In the genomic region with DNA sequence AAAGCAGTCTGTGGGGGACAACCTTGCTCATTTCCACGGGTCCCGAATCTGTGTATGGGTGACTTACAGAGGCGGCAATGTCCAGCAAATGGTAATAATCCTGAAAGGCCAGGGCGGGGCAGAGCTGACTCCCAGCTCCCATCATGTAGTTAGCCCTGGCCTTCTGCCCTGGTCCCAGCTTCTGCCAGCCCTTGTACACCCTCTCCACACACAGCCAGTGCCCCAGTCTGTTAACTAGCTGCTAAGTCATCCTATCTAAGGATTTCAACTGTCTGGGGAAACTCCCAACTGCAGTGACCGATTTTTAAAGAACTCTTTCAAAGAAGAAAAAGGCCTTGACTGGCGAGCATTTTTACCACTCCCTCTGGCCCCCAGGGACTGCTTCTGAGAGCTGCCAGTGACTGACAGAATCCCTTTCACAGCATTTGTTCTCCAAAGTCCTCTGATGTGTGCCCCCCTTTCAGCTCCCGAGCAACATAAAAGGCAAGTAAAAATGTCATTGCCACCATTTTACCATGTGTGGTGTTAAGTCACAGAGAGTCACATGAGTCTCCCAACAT, we compare ENCODE assay signal across 16 mouse cellular contexts. TPM values are rescaled to one million over a fixed set of nuclear protein-coding genes. Genes with fewer than 3 reads are reported as not detected.
DNase-seq lines count a peak whose midpoint lies in the region; ATAC-seq and TF ChIP-seq lines count a peak whose summit lies in the region.
"Had no signal": no experiment of that assay in that cellular context is flagged by ENCODE, and none has a peak within 500 bp of the region (broad histone marks: within the 10 kb centered on the region; RNA-seq: fewer than 3 reads in every experiment).

No protein-coding gene starts in this region.

- peak; percentile 13 to 25 for DNase-seq in cerebellum, postnatal 14 days
- DNase-seq in cerebellum, adult 18-20 months, result no peak
- DNase-seq in neural tube, embryonic 11.5 days (ENCODE audit: low spot score), result peak; percentile 9
- peak; percentile 31 for DNase-seq in midbrain, postnatal 0 days (ENCODE audit: low spot score)
- no peak for DNase-seq in adrenal gland, postnatal 36 days
- DNase-seq in left cerebral cortex, adult 18-20 months (ENCODE audit: low spot score in 2 of 2), result no peak
- DNase-seq: B cell, adult 2 months; kidney, postnatal 10 days; liver; lung, postnatal 10 days; thymus, postnatal 36 days had no signal

- no peak overlapping the region for H3K4me3 ChIP-seq in neural tube, embryonic 11.5 days (ENCODE audit: low read depth, low read length)
- H3K4me3 ChIP-seq in neural tube, embryonic 15.5 days (replicated peaks), result no peak overlapping the region
- H3K4me3 ChIP-seq in heart, embryonic 16.5 days (ENCODE audit: low read length), result no peak overlapping the region
- H3K4me3 ChIP-seq in midbrain, postnatal 0 days (ENCODE audit: low read depth, low read length), result no peak overlapping the region

- no peaks in the 10 kb centered on the region for H3K36me3 ChIP-seq in neural tube, embryonic 11.5 days (ENCODE audit: control insufficient read depth, insufficient read depth, low read length)
- no peaks in the 10 kb centered on the region for H3K36me3 ChIP-seq in neural tube, embryonic 15.5 days
- H3K36me3 ChIP-seq in heart, embryonic 16.5 days (ENCODE audit: control insufficient read depth, insufficient read depth), result no peaks in the 10 kb centered on the region
- H3K36me3 ChIP-seq in midbrain, postnatal 0 days (ENCODE audit: insufficient read depth, low read length), result no peaks in the 10 kb centered on the region

- no peak overlapping the region for H3K4me2 ChIP-seq in neural tube, embryonic 11.5 days (ENCODE audit: low read depth)
- no peak overlapping the region for H3K4me2 ChIP-seq in neural tube, embryonic 15.5 days
- H3K4me2 ChIP-seq in heart, embryonic 16.5 days (ENCODE audit: low read depth, low read length), result no peak overlapping the region
- no peak overlapping the region for H3K4me2 ChIP-seq in midbrain, postnatal 0 days (ENCODE audit: low read depth, low read length, poor library complexity, severe bottlenecking)

- ATAC-seq in neural tube, embryonic 11.5 days (ENCODE audit: insufficient read depth, low FRiP score, low TSS enrichment), result no peak
- no peak for ATAC-seq in neural tube, embryonic 15.5 days (ENCODE audit: low FRiP score)
- no peak for ATAC-seq in heart, embryonic 16.5 days (replicated peaks; ENCODE audit: extremely low read depth, insufficient read depth, low FRiP score)
- ATAC-seq in midbrain, postnatal 0 days (ENCODE audit: low FRiP score), result no peak

- WGBS in neural tube, embryonic 11.5 days, result 52% methylated on average over 7 of the region's 7 CpGs
- 46% methylated on average over 7 of the region's 7 CpGs for WGBS in neural tube, embryonic 15.5 days
- 62% methylated on average over 7 of the region's 7 CpGs for WGBS in heart, embryonic 16.5 days
- WGBS in midbrain, postnatal 0 days, result 34% methylated on average over 7 of the region's 7 CpGs

- H3K27ac ChIP-seq in neural tube, embryonic 11.5 days (ENCODE audit: low read depth, low read length), result no peak overlapping the region
- H3K27ac ChIP-seq in neural tube, embryonic 15.5 days (replicated peaks), result no peak overlapping the region
- H3K27ac ChIP-seq in heart, embryonic 16.5 days (ENCODE audit: low read length), result 0 out of 2 replicates have a peak overlapping the region, but pooled peaks have one; percentile 13
- H3K27ac ChIP-seq in midbrain, postnatal 0 days (ENCODE audit: low read depth, low read length), result no peak overlapping the region

- TF ChIP-seq CTCF in midbrain, postnatal 0 days (IDR thresholded peaks at IDR 0.05), result no peak

- H3K9ac ChIP-seq in neural tube, embryonic 11.5 days (ENCODE audit: low read length), result no peak overlapping the region
- no peak overlapping the region for H3K9ac ChIP-seq in neural tube, embryonic 15.5 days (replicated peaks)
- H3K9ac ChIP-seq in heart, embryonic 16.5 days (ENCODE audit: low read length), result no peak overlapping the region
- H3K9ac ChIP-seq in midbrain, postnatal 0 days (replicated peaks; ENCODE audit: low read length, poor library complexity, severe bottlenecking), result no peak overlapping the region

- H3K9me3 ChIP-seq in neural tube, embryonic 11.5 days (ENCODE audit: control insufficient read depth, low read length), result no peaks in the 10 kb centered on the region
- H3K9me3 ChIP-seq in neural tube, embryonic 15.5 days (replicated peaks), result no peaks in the 10 kb centered on the region
- H3K9me3 ChIP-seq in heart, embryonic 16.5 days (replicated peaks; ENCODE audit: control insufficient read depth, low read length), result no peaks in the 10 kb centered on the region
- H3K9me3 ChIP-seq in midbrain, postnatal 0 days (ENCODE audit: low read length), result no peaks in the 10 kb centered on the region

- 0 out of 2 replicates have a peak, but pooled peaks cover 9% of the 10 kb centered on the region for H3K4me1 ChIP-seq in neural tube, embryonic 11.5 days (ENCODE audit: control insufficient read depth, insufficient read depth, low read length)
- H3K4me1 ChIP-seq in neural tube, embryonic 15.5 days, result 0 out of 2 replicates have a peak, but pooled peaks cover 6% of the 10 kb centered on the region
- H3K4me1 ChIP-seq in heart, embryonic 16.5 days (ENCODE audit: control insufficient read depth, insufficient read depth, low read length), result peaks cover 18% of the 10 kb centered on the region
- no peaks in the 10 kb centered on the region for H3K4me1 ChIP-seq in midbrain, postnatal 0 days (ENCODE audit: insufficient read depth, low read length)

- no peaks in the 10 kb centered on the region for H3K27me3 ChIP-seq in neural tube, embryonic 11.5 days (ENCODE audit: control insufficient read depth, insufficient read depth, low read length)
- no peaks in the 10 kb centered on the region for H3K27me3 ChIP-seq in neural tube, embryonic 15.5 days (replicated peaks)
- no peaks in the 10 kb centered on the region for H3K27me3 ChIP-seq in heart, embryonic 16.5 days (ENCODE audit: control insufficient read depth, insufficient read depth, low read length)
- no peaks in the 10 kb centered on the region for H3K27me3 ChIP-seq in midbrain, postnatal 0 days (ENCODE audit: insufficient read depth, low read length)

RNA-seq across cellular contexts. Expression of gene Lrrc10, which starts 26.8 kb away (rescaled TPM):
- not detected in 2 replicates for polyA plus RNA-seq in neural tube, embryonic 11.5 days (2014; fragmentation: Nextera tagmentation; extraction: Ambion mirVana)
- polyA plus RNA-seq in neural tube, embryonic 15.5 days (2015; fragmentation: Nextera tagmentation; extraction: Ambion mirVana), result not detected in 2 replicates
- 60.4 and 62.1 TPM in 2 replicates for polyA plus RNA-seq in heart, embryonic 16.5 days (2015; fragmentation: Nextera tagmentation; extraction: Ambion mirVana)
- not detected in 2 replicates for total RNA-seq in midbrain, postnatal 0 days (2014; rRNA removed)
- polyA plus RNA-seq in midbrain, postnatal 0 days (2015; fragmentation: Nextera tagmentation; extraction: Ambion mirVana), result not detected in 2 replicates
- not detected for total RNA-seq in adrenal gland, postnatal 36 days (2021)
- total RNA-seq in left cerebral cortex, adult 18-20 months (2021), result not detected
- total RNA-seq: MEL had no signal
- polyA plus RNA-seq: intestine, embryonic 14.5 days had no signal

RNA-seq across cellular contexts. Expression of gene Best3, which starts 32.2 kb away (rescaled TPM):
- 0.34 and 0.50 TPM in 2 replicates for polyA plus RNA-seq in neural tube, embryonic 11.5 days (2014; fragmentation: Nextera tagmentation; extraction: Ambion mirVana)
- polyA plus RNA-seq in neural tube, embryonic 15.5 days (2015; fragmentation: Nextera tagmentation; extraction: Ambion mirVana), result 0.10 and 0.14 TPM in 2 replicates
- polyA plus RNA-seq in heart, embryonic 16.5 days (2015; fragmentation: Nextera tagmentation; extraction: Ambion mirVana), result 0.79 and 0.83 TPM in 2 replicates
- 0.27 TPM in 1 of 2 replicates, not detected in the other for total RNA-seq in midbrain, postnatal 0 days (2014; rRNA removed)
- polyA plus RNA-seq in midbrain, postnatal 0 days (2015; fragmentation: Nextera tagmentation; extraction: Ambion mirVana), result 0.11 and 0.13 TPM in 2 replicates
- total RNA-seq in adrenal gland, postnatal 36 days (2021), result under 1 TPM; 0.23 to 0.33 TPM
- under 1 TPM; 0.19 to 0.26 TPM for total RNA-seq in left cerebral cortex, adult 18-20 months (2021)
- total RNA-seq: MEL had no signal

RNA-seq across cellular contexts. Expression of gene Cct2, which starts 45.3 kb away (rescaled TPM):
- 351 and 353 TPM in 2 replicates for polyA plus RNA-seq in neural tube, embryonic 11.5 days (2014; fragmentation: Nextera tagmentation; extraction: Ambion mirVana)
- polyA plus RNA-seq in neural tube, embryonic 15.5 days (2015; fragmentation: Nextera tagmentation; extraction: Ambion mirVana), result 247 and 251 TPM in 2 replicates
- 167 and 185 TPM in 2 replicates for polyA plus RNA-seq in heart, embryonic 16.5 days (2015; fragmentation: Nextera tagmentation; extraction: Ambion mirVana)
- 231 and 277 TPM in 2 replicates for total RNA-seq in midbrain, postnatal 0 days (2014; rRNA removed)
- polyA plus RNA-seq in midbrain, postnatal 0 days (2015; fragmentation: Nextera tagmentation; extraction: Ambion mirVana), result 208 and 213 TPM in 2 replicates
- 100 to 1,000 TPM; 254 to 257 TPM for total RNA-seq in adrenal gland, postnatal 36 days (2021)
- 100 to 1,000 TPM; 158 to 165 TPM for total RNA-seq in left cerebral cortex, adult 18-20 months (2021)

RNA-seq across cellular contexts. Expression of gene Gm10271, which starts 46.0 kb away (rescaled TPM):
- polyA plus RNA-seq in neural tube, embryonic 11.5 days (2014; fragmentation: Nextera tagmentation; extraction: Ambion mirVana), result not detected in 2 replicates
- not detected in 2 replicates for polyA plus RNA-seq in neural tube, embryonic 15.5 days (2015; fragmentation: Nextera tagmentation; extraction: Ambion mirVana)
- polyA plus RNA-seq in heart, embryonic 16.5 days (2015; fragmentation: Nextera tagmentation; extraction: Ambion mirVana), result not detected in 2 replicates
- not detected in 2 replicates for total RNA-seq in midbrain, postnatal 0 days (2014; rRNA removed)
- not detected in 2 replicates for polyA plus RNA-seq in midbrain, postnatal 0 days (2015; fragmentation: Nextera tagmentation; extraction: Ambion mirVana)
- total RNA-seq in adrenal gland, postnatal 36 days (2021), result not detected
- total RNA-seq in left cerebral cortex, adult 18-20 months (2021), result not detected
- total RNA-seq: layer of hippocampus, postnatal 25 days; MEL had no signal
- polyA plus RNA-seq: intestine, embryonic 14.5 days had no signal

Comparison
In these comparisons a context has a peak if more than half of its experiments do, and no peak if none do; other contexts are left out.
1. DNase-seq: peak in cerebellum, postnatal 14 days (2 of 2), neural tube, embryonic 11.5 days (single experiment) and midbrain, postnatal 0 days (single experiment); none in cerebellum, adult 18-20 months (0 of 2), adrenal gland, postnatal 36 days (0 of 2) and left cerebral cortex, adult 18-20 months (0 of 2).
2. RNA of gene Lrrc10, which starts 26.8 kb away (polyA plus RNA-seq): 60.4 to 62.1 TPM in heart, embryonic 16.5 days; not detected in neural tube, embryonic 11.5 days, not detected in neural tube, embryonic 15.5 days and not detected in midbrain, postnatal 0 days; every median in the first group is over 10 times any median in the second.